Mouse (Mus musculus): Measurements from ENCODE around the gene Ldb3. TPM values are rescaled to one million over a fixed set of nuclear protein-coding genes. Genes with fewer than 3 reads are reported as not detected.

Gene Ldb3
- polyA plus RNA-seq, 1 experiment from 2014 or later: 15.2 TPM

DNA sequence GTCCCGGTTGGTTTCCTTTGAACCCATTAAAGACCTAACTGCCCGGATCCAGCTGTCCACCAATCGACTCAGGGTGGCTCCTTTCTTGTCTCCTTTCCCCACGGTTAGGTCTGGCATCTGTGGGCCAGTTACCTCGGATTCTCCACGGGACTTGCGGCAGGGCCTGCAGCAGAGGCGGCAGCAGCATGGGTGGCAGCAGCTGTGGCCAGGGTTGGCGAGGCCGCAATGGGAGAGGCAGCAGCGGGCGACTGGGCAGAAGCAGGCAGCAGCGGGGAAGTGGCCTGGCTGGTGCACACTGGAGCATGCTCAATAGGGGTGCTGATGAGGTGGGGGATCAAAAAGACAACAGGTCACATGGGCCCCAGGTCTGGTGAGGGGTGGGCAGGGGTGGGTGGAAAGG lies 33.3 kb downstream of the Ldb3 start:
- no peak overlapping the region for H3K4me2 ChIP-seq (replicated peaks; ENCODE audit: low read depth)
- H3K9ac ChIP-seq (ENCODE audit: low read depth, low read length): no peak overlapping the region
- no peak for ATAC-seq
- no peaks in the 10 kb centered on the region for H3K4me1 ChIP-seq (replicated peaks; ENCODE audit: control insufficient read depth, insufficient read depth, low read length)
- WGBS: 79% methylated on average over 13 of the region's 13 CpGs
- H3K27ac ChIP-seq (ENCODE audit: low read depth, low read length): no peak overlapping the region
- no peak for TF ChIP-seq CTCF (IDR thresholded peaks at IDR 0.05; ENCODE audit: low read depth)
- H3K4me3 ChIP-seq (ENCODE audit: low read depth, low read length): no peak overlapping the region
- H3K9me3 ChIP-seq (ENCODE audit: control insufficient read depth): no peaks in the 10 kb centered on the region
- no peaks in the 10 kb centered on the region for H3K27me3 ChIP-seq (replicated peaks; ENCODE audit: control insufficient read depth, insufficient read depth, low read length)
- H3K36me3 ChIP-seq (ENCODE audit: control insufficient read depth, insufficient read depth): peaks cover 22% of the 10 kb centered on the region; the same call in 1 of the 2 replicates

DNA sequence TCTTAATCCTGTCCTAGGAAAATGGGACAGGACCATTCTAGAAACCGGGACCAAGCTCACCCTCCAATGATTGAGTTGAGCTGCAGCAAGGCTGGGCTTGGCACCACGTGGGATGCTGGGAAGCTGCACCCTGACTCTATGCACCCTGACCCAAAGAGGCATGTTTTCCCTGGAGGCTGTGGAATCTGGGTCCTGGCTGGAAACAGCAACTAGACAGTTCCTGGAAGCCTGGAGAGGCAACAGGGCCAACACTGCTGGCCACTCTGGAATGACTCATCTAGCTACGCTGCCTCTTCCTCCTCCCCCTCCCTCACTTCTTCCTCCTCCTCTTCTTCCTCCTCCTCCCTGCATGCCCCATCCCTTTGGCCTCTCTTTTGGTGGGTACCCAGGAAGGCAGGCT lies 34.4 kb downstream of the Ldb3 start:
- Histone ChIP-seq H3K27ac (ENCODE audit: low read depth, low read length) (no peak overlapping the region), H3K36me3 (ENCODE audit: control insufficient read depth, insufficient read depth) (peaks cover 16% of the 10 kb centered on the region; the same call in 1 of the 2 replicates), H3K4me1 (replicated peaks; ENCODE audit: control insufficient read depth, insufficient read depth, low read length) (peaks cover 5% of the 10 kb centered on the region; the same call in 1 of the 2 replicates), H3K27me3 (replicated peaks; ENCODE audit: control insufficient read depth, insufficient read depth, low read length) (no peaks in the 10 kb centered on the region), H3K4me3 (ENCODE audit: low read depth, low read length) (no peak overlapping the region), H3K4me2 (replicated peaks; ENCODE audit: low read depth) (no peak overlapping the region), H3K9ac (ENCODE audit: low read depth, low read length) (no peak overlapping the region), H3K9me3 (ENCODE audit: control insufficient read depth) (no peaks in the 10 kb centered on the region)
- WGBS: 55% methylated on average over 3 of the region's 3 CpGs
- no peak for ATAC-seq
- TF ChIP-seq CTCF (IDR thresholded peaks at IDR 0.05; ENCODE audit: low read depth): no peak

DNA sequence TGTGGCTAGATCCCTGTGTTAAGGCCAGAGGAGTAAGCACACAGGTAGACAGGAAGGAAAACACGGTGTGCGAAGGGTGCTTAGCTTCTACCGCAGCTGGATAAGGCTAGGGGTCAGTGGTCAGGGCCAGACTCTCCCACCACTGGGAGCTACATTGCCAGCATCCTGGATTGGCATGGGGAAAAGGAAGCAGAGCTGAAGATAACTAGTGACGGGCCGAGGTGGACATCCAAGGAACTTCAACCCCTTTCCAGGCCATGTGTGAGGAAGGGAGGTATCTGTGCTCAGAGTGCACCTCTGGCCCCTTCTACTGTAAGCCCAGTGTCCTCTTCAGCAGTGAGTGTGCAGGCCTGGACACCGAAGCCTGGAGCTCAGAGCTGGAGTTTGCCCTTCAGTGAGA lies 35.0 kb downstream of the Ldb3 start:
- peaks cover 5% of the 10 kb centered on the region; the same call in 1 of the 2 replicates for H3K4me1 ChIP-seq (replicated peaks; ENCODE audit: control insufficient read depth, insufficient read depth, low read length)
- H3K4me2 ChIP-seq (replicated peaks; ENCODE audit: low read depth): no peak overlapping the region
- H3K36me3 ChIP-seq (ENCODE audit: control insufficient read depth, insufficient read depth): peaks cover 15% of the 10 kb centered on the region; the same call in 1 of the 2 replicates
- no peaks in the 10 kb centered on the region for H3K9me3 ChIP-seq (ENCODE audit: control insufficient read depth)
- no peak for TF ChIP-seq CTCF (IDR thresholded peaks at IDR 0.05; ENCODE audit: low read depth)
- no peak overlapping the region for H3K4me3 ChIP-seq (ENCODE audit: low read depth, low read length)
- no peak overlapping the region for H3K9ac ChIP-seq (ENCODE audit: low read depth, low read length)
- no peak overlapping the region for H3K27ac ChIP-seq (ENCODE audit: low read depth, low read length)
- WGBS: 81% methylated on average over 6 of the region's 6 CpGs
- no peaks in the 10 kb centered on the region for H3K27me3 ChIP-seq (replicated peaks; ENCODE audit: control insufficient read depth, insufficient read depth, low read length)
- no peak for ATAC-seq

DNA sequence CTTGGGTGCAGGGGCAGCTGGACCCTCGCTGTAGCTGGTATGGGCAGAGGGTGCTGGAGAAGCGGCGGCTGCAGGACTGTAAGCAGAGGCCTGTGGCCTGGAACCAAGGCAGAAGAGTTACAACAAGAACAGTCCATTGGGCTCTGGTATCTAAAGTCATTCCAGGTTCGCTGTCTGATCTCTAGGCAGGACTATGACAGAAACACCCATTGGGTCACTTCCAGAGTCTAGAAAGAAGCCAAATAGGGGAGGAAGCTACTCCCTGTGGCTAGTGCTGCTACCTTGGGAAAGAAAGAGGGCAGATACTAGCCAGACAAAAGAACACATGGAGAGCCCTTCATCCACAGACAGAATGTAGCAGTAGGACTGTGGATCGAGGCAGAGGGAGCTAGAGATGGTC lies 36.3 kb downstream of the Ldb3 start:
- Histone ChIP-seq H3K27me3 (replicated peaks; ENCODE audit: control insufficient read depth, insufficient read depth, low read length) (no peaks in the 10 kb centered on the region), H3K36me3 (ENCODE audit: control insufficient read depth, insufficient read depth) (peaks cover 15% of the 10 kb centered on the region; the same call in 1 of the 2 replicates), H3K9ac (ENCODE audit: low read depth, low read length) (no peak overlapping the region), H3K9me3 (ENCODE audit: control insufficient read depth) (no peaks in the 10 kb centered on the region), H3K27ac (ENCODE audit: low read depth, low read length) (no peak overlapping the region), H3K4me3 (ENCODE audit: low read depth, low read length) (no peak overlapping the region), H3K4me1 (replicated peaks; ENCODE audit: control insufficient read depth, insufficient read depth, low read length) (peaks cover 5% of the 10 kb centered on the region; the same call in 1 of the 2 replicates), H3K4me2 (replicated peaks; ENCODE audit: low read depth) (no peak overlapping the region)
- ATAC-seq: no peak
- 91% methylated on average over 5 of the region's 5 CpGs for WGBS
- no peak for TF ChIP-seq CTCF (IDR thresholded peaks at IDR 0.05; ENCODE audit: low read depth)

DNA sequence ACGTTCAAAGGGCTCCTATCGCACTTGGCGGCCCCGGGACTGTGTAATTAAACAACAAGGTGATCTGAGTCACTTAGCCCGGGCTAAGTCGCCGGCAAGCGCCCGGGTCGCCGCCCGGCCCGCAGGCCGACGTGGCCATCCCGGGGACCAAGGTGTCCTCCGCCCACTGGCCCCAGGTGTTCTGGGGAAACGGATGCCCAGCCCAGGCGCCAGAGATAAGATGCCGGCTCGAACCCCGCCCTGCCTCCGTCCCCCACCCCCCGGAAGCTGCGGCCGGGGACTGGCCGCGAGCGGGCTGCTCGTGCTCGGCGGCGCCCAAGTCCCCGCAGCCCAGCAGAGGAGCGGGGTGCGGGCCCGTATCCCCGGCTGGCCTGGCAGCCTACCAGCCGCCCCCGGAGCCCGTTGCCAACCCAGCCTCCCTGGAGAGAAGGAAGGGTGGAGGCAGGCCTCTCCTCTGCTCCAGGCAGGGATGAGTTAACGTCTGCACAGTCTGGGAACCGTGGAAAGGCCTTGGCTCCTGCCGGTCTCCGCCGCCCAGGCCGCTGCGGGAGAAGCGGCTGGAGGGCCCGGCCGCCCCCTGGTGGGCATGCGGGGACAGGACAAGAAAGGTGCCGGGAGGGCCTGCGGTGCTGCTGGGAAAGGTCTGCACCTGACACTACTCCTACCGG lies 39.3 kb downstream of the Ldb3 start:
- peak; percentile 99 for TF ChIP-seq CTCF (IDR thresholded peaks at IDR 0.05; ENCODE audit: low read depth)
- Histone ChIP-seq H3K4me1 (replicated peaks; ENCODE audit: control insufficient read depth, insufficient read depth, low read length) (peaks cover 5% of the 10 kb centered on the region; the same call in 1 of the 2 replicates), H3K27me3 (replicated peaks; ENCODE audit: control insufficient read depth, insufficient read depth, low read length) (no peaks in the 10 kb centered on the region), H3K9ac (ENCODE audit: low read depth, low read length) (peak overlapping the region; percentile 67), H3K27ac (ENCODE audit: low read depth, low read length) (peak overlapping the region; percentile 74), H3K9me3 (ENCODE audit: control insufficient read depth) (no peaks in the 10 kb centered on the region), H3K36me3 (ENCODE audit: control insufficient read depth, insufficient read depth) (peaks cover 11% of the 10 kb centered on the region; the same call in 1 of the 2 replicates), H3K4me3 (ENCODE audit: low read depth, low read length) (peak overlapping the region; percentile 61), H3K4me2 (replicated peaks; ENCODE audit: low read depth) (peak overlapping the region; percentile 98)
- peak; percentile 90 for ATAC-seq
- under 1% methylated on average over 53 of the region's 55 CpGs for WGBS

DNA sequence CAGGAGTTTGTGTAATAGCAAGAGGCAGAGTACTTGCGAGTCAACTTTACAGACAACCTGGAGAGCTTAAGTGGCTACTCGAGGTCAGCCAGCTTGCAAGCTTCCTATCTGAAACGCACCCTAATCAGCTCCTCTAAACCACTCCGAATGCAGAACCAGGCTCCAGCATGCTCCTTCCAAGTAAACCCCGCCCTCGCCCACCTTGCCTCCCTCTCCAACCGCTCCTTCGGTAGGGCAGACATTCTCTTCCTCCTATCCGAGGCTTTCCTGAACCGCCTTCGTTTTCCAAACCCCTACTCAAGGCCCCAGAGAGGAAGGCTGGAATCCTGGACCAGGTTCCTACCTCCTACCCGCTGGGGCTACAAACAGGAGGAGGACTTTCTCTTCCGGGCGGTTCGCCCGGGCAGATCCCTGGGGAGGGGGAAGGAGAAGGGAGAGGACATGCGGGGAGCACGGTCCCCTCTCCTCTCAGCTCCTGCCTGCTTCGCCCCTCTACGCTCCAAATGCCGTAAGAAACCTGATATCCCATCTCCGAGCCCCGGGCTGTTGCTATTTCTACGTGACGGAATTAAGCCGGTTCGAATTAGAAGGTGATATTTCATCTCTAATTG lies 40.0 kb downstream of the Ldb3 start:
- TF ChIP-seq CTCF (IDR thresholded peaks at IDR 0.05; ENCODE audit: low read depth): no peak
- peak overlapping the region; percentile 74; the same call in 1 of the 2 replicates for H3K27ac ChIP-seq (ENCODE audit: low read depth, low read length)
- H3K9me3 ChIP-seq (ENCODE audit: control insufficient read depth): no peaks in the 10 kb centered on the region
- peak overlapping the region; percentile 67 for H3K9ac ChIP-seq (ENCODE audit: low read depth, low read length)
- H3K4me3 ChIP-seq (ENCODE audit: low read depth, low read length): peak overlapping the region; percentile 61
- H3K4me1 ChIP-seq (replicated peaks; ENCODE audit: control insufficient read depth, insufficient read depth, low read length): peaks cover 5% of the 10 kb centered on the region; the same call in 1 of the 2 replicates
- ATAC-seq: peak; percentile 35
- H3K36me3 ChIP-seq (ENCODE audit: control insufficient read depth, insufficient read depth): peaks cover 13% of the 10 kb centered on the region; the same call in 1 of the 2 replicates
- peak overlapping the region; percentile 98 for H3K4me2 ChIP-seq (replicated peaks; ENCODE audit: low read depth)
- WGBS: 8% methylated on average over 27 of the region's 27 CpGs
- no peaks in the 10 kb centered on the region for H3K27me3 ChIP-seq (replicated peaks; ENCODE audit: control insufficient read depth, insufficient read depth, low read length)

Measured in intestine, postnatal 0 days (tissue).